In the genomic region with DNA sequence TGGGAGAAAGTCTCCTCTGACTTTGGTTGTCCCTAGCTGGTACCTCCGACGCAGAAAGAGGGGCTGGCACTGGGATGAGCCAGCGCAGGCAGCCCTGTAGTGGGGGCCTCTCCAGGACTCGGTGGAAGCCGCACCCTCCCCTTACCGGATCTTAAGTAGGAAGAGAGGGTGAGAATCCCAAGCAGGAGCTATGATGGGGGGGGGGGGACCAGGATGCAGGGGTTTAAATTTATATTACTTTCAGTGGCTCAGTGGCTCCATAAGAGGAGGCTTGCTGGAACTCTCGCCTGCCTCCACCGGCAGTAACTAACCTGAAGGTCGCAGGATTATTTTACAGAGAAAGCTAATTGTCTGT, we compare ENCODE assay signal across 12 mouse cellular contexts. TPM values are rescaled to one million over a fixed set of nuclear protein-coding genes. Genes with fewer than 3 reads are reported as not detected.
DNase-seq lines count a peak whose midpoint lies in the region; ATAC-seq and TF ChIP-seq lines count a peak whose summit lies in the region.
"Had no signal": no experiment of that assay in that cellular context is flagged by ENCODE, and none has a peak within 500 bp of the region (broad histone marks: within the 10 kb centered on the region; RNA-seq: fewer than 3 reads in every experiment).

No protein-coding gene starts in this region.

- no peak for DNase-seq in heart, postnatal 10 days
- DNase-seq in frontal cortex, postnatal 25 days (ENCODE audit: low spot score in 2 of 2) = no peak
- DNase-seq in MN1 (ENCODE audit: low spot score) = no peak
- DNase-seq in layer of hippocampus, postnatal 36 days = no peak

- H3K9me3 ChIP-seq in heart, embryonic 11.5 days (replicated peaks; ENCODE audit: control insufficient read depth, low read length) = no peaks in the 10 kb centered on the region
- no peaks in the 10 kb centered on the region for H3K9me3 ChIP-seq in E14TG2a.4 (ENCODE audit: low read length)
- H3K9me3 ChIP-seq in forebrain, embryonic 12.5 days = no peaks in the 10 kb centered on the region
- no peaks in the 10 kb centered on the region for H3K9me3 ChIP-seq in limb, embryonic 15.5 days
- H3K9me3 ChIP-seq: hindbrain, embryonic 15.5 days; liver, embryonic 12.5 days had no signal

- 0% methylated on average over 9 of the region's 9 CpGs for WGBS in heart, embryonic 11.5 days (ENCODE audit: insufficient replicate concordance)
- under 1% methylated on average over 9 of the region's 9 CpGs for WGBS in forebrain, embryonic 12.5 days
- WGBS in limb, embryonic 15.5 days = under 1% methylated on average over 9 of the region's 9 CpGs

- H3K9ac ChIP-seq in heart, embryonic 11.5 days (ENCODE audit: low read depth, low read length) = no peak overlapping the region
- peak overlapping the region; percentile 40 for H3K9ac ChIP-seq in forebrain, embryonic 12.5 days
- no peak overlapping the region for H3K9ac ChIP-seq in limb, embryonic 15.5 days
- H3K9ac ChIP-seq: hindbrain, embryonic 15.5 days; liver, embryonic 12.5 days had no signal

- peaks cover 73% of the 10 kb centered on the region for H3K27me3 ChIP-seq in heart, embryonic 11.5 days (ENCODE audit: control insufficient read depth, insufficient read depth, low read length)
- peaks cover 85% of the 10 kb centered on the region for H3K27me3 ChIP-seq in E14TG2a.4 (ENCODE audit: insufficient read depth, low read length)
- H3K27me3 ChIP-seq in forebrain, embryonic 12.5 days = peaks cover 83% of the 10 kb centered on the region
- H3K27me3 ChIP-seq in limb, embryonic 15.5 days = peaks cover 89% of the 10 kb centered on the region

- no peak overlapping the region for H3K27ac ChIP-seq in heart, embryonic 11.5 days (ENCODE audit: low read depth, low read length)
- peak overlapping the region; percentile 84 for H3K27ac ChIP-seq in forebrain, embryonic 12.5 days
- H3K27ac ChIP-seq in limb, embryonic 15.5 days = no peak overlapping the region
- H3K27ac ChIP-seq: hindbrain, embryonic 15.5 days; liver, embryonic 12.5 days had no signal

- H3K4me3 ChIP-seq in heart, embryonic 11.5 days (ENCODE audit: low read depth, low read length) = peak overlapping the region; percentile 19; the same call in 1 of the 2 replicates
- H3K4me3 ChIP-seq in E14TG2a.4 (replicated peaks; ENCODE audit: low read length) = peak overlapping the region; percentile 5; the same call in 1 of the 2 replicates
- peak overlapping the region; percentile 23 for H3K4me3 ChIP-seq in forebrain, embryonic 12.5 days (replicated peaks)
- peak overlapping the region; percentile 14; the same call in 1 of the 2 replicates for H3K4me3 ChIP-seq in limb, embryonic 15.5 days
- H3K4me3 ChIP-seq: hindbrain, embryonic 15.5 days; liver, embryonic 12.5 days had no signal

- peaks cover 9% of the 10 kb centered on the region; the same call in 1 of the 2 replicates for H3K4me1 ChIP-seq in heart, embryonic 11.5 days (ENCODE audit: control insufficient read depth, insufficient read depth, low read length)
- H3K4me1 ChIP-seq in E14TG2a.4 (replicated peaks; ENCODE audit: low read depth, low read length) = peaks cover 37% of the 10 kb centered on the region
- peaks cover 64% of the 10 kb centered on the region for H3K4me1 ChIP-seq in forebrain, embryonic 12.5 days
- peaks cover 30% of the 10 kb centered on the region for H3K4me1 ChIP-seq in limb, embryonic 15.5 days

- peak overlapping the region; percentile 27; the same call in 1 of the 2 replicates for H3K4me2 ChIP-seq in heart, embryonic 11.5 days
- peak overlapping the region; percentile 44 for H3K4me2 ChIP-seq in forebrain, embryonic 12.5 days
- H3K4me2 ChIP-seq in limb, embryonic 15.5 days = 0 out of 2 replicates have a peak overlapping the region, but pooled peaks have one; percentile 10
- H3K4me2 ChIP-seq: hindbrain, embryonic 15.5 days; liver, embryonic 12.5 days had no signal

- no peak for ATAC-seq in heart, embryonic 11.5 days (replicated peaks; ENCODE audit: insufficient number of reproducible peaks, low FRiP score, low TSS enrichment)
- ATAC-seq in forebrain, embryonic 12.5 days (ENCODE audit: low FRiP score) = no peak
- ATAC-seq in limb, embryonic 15.5 days (ENCODE audit: insufficient number of reproducible peaks, low FRiP score, low TSS enrichment, low read depth) = no peak
- ATAC-seq: liver, embryonic 12.5 days had no signal

- H3K36me3 ChIP-seq in heart, embryonic 11.5 days (ENCODE audit: control insufficient read depth, insufficient read depth, low read length) = no peaks in the 10 kb centered on the region
- no peaks in the 10 kb centered on the region for H3K36me3 ChIP-seq in E14TG2a.4 (ENCODE audit: insufficient read depth, low read length)
- no peaks in the 10 kb centered on the region for H3K36me3 ChIP-seq in forebrain, embryonic 12.5 days (replicated peaks)
- no peaks in the 10 kb centered on the region for H3K36me3 ChIP-seq in limb, embryonic 15.5 days
- H3K36me3 ChIP-seq: hindbrain, embryonic 15.5 days; liver, embryonic 12.5 days had no signal

- intact Hi-C loops in heart, postnatal 10 days (cut with DNase I) = loop anchor here (5.0 kb wide), 1 partner anchor 209 kb away; the partner anchor contains the start of gene Ap1ar

- TF ChIP-seq CTCF in E14TG2a.4 (conservative IDR thresholded peaks at IDR 0.05; ENCODE audit: low read length) = no peak

RNA-seq across cellular contexts. Expression of gene Neurog2, which starts 5.0 kb away (rescaled TPM):
- not detected in 2 replicates for polyA plus RNA-seq in heart, embryonic 11.5 days (2014; fragmentation: Nextera tagmentation; extraction: Ambion mirVana)
- not detected for total RNA-seq in heart, postnatal 10 days (2021)
- polyA plus RNA-seq in forebrain, embryonic 12.5 days (2016; fragmentation: Nextera tagmentation; extraction: Ambion mirVana) = 161 and 168 TPM in 2 replicates
- not detected in 2 replicates for polyA plus RNA-seq in limb, embryonic 15.5 days (2015; fragmentation: Nextera tagmentation; extraction: Ambion mirVana)
- total RNA-seq in layer of hippocampus, postnatal 36 days (2021) = 1 to 10 TPM in 1 of 2 experiments, under 1 TPM in 1; 0.71 to 1.9 TPM
- total RNA-seq: megakaryocyte progenitor cell, adult 5-6 weeks had no signal
- polyA plus RNA-seq: liver, embryonic 12.5 days; urinary bladder, adult 2 months had no signal

Comparison
In these comparisons a context has a peak if more than half of its experiments do, and no peak if none do; other contexts are left out.
1. RNA of gene Neurog2, which starts 5.0 kb away (polyA plus RNA-seq): 161 to 168 TPM in forebrain, embryonic 12.5 days; not detected in heart, embryonic 11.5 days and not detected in limb, embryonic 15.5 days; every median in the first group is over 100 times any median in the second.
2. Peak in every context shown above with its lines, with median percentiles within 50 percentile points of each other: H3K4me2 ChIP-seq and H3K4me3 ChIP-seq.